Mouse (Mus musculus): Measurements from ENCODE around the gene Ccdc162.
A peak's percentile ranks its signal among the peaks of the same experiment; 100 is the strongest.

Ccdc162 gene

GRCm38 (mm10) chr10:41578541-41578940 is 137.9 kb downstream of the Ccdc162 start:
- no peak for DNase-seq (ENCODE audit: low read depth, low spot score)

GRCm38 (mm10) chr10:41576328-41576833 is 140.1 kb downstream of the Ccdc162 start:
- no peak for DNase-seq (ENCODE audit: low read depth, low spot score)

- no peak for DNase-seq (ENCODE audit: low read depth, low spot score)
Observed at GRCm38 (mm10) chr10:41575451-41576327, 140.7 kb downstream of the Ccdc162 start.

- DNase-seq (ENCODE audit: low read depth, low spot score): peak; percentile 42
Observed at GRCm38 (mm10) chr10:41573190-41573589, 143.2 kb downstream of the Ccdc162 start.

- peak; percentile 72 for DNase-seq (ENCODE audit: low read depth, low spot score)
Observed at GRCm38 (mm10) chr10:41572274-41572673, 144.2 kb downstream of the Ccdc162 start.

- no peak for DNase-seq (ENCODE audit: low read depth, low spot score)
Observed at GRCm38 (mm10) chr10:41571065-41571464, 145.4 kb downstream of the Ccdc162 start.

GRCm38 (mm10) chr10:41568306-41568705 is 148.1 kb downstream of the Ccdc162 start:
- no peak for DNase-seq (ENCODE audit: low read depth, low spot score)

GRCm38 (mm10) chr10:41565141-41565540 is 151.3 kb downstream of the Ccdc162 start:
- DNase-seq (ENCODE audit: low read depth, low spot score): no peak

- no peak for DNase-seq (ENCODE audit: low read depth, low spot score)
Observed at GRCm38 (mm10) chr10:41561701-41562395, 154.6 kb downstream of the Ccdc162 start.

GRCm38 (mm10) chr10:41558401-41558800 is 158.0 kb downstream of the Ccdc162 start:
- DNase-seq (ENCODE audit: low read depth, low spot score): no peak

- no peak for DNase-seq (ENCODE audit: low read depth, low spot score)
Observed at GRCm38 (mm10) chr10:41555081-41555480, 161.4 kb downstream of the Ccdc162 start.

- DNase-seq (ENCODE audit: low read depth, low spot score): peak; percentile 34
Observed at GRCm38 (mm10) chr10:41553711-41554110, 162.7 kb downstream of the Ccdc162 start.

GRCm38 (mm10) chr10:41552847-41553589 is 163.4 kb downstream of the Ccdc162 start:
- peak; percentile 69 for DNase-seq (ENCODE audit: low read depth, low spot score)

- peak; percentile 21 for DNase-seq (ENCODE audit: low read depth, low spot score)
Observed at GRCm38 (mm10) chr10:41552319-41552718, 164.1 kb downstream of the Ccdc162 start.

GRCm38 (mm10) chr10:41550711-41551110 is 165.7 kb downstream of the Ccdc162 start:
- peak; percentile 10 for DNase-seq (ENCODE audit: low read depth, low spot score)

- peak; percentile 19 for DNase-seq (ENCODE audit: low read depth, low spot score)
Observed at GRCm38 (mm10) chr10:41546396-41547165, 169.9 kb downstream of the Ccdc162 start.

- DNase-seq (ENCODE audit: low read depth, low spot score): no peak
Observed at GRCm38 (mm10) chr10:41545224-41545755, 171.1 kb downstream of the Ccdc162 start.

- DNase-seq (ENCODE audit: low read depth, low spot score): no peak
Observed at GRCm38 (mm10) chr10:41544481-41545190, 171.8 kb downstream of the Ccdc162 start.

- no peak for DNase-seq (ENCODE audit: low read depth, low spot score)
Observed at GRCm38 (mm10) chr10:41543844-41544243, 172.6 kb downstream of the Ccdc162 start.

GRCm38 (mm10) chr10:41543439-41543838 is 173.0 kb downstream of the Ccdc162 start:
- no peak for DNase-seq (ENCODE audit: low read depth, low spot score)
